Mouse (Mus musculus): ENCODE measurements around the gene Fancd2.

Fancd2 gene

GRCm38 (mm10) chr6:113523420-113523819 is 8.1 kb upstream of the Fancd2 start:
- in situ Hi-C loops (cut with MseI, MboI) = no loop called here

- in situ Hi-C loops (cut with MseI, MboI) = no loop called here
Observed at GRCm38 (mm10) chr6:113531840-113532404, 440 bp downstream of the Fancd2 start.

- in situ Hi-C loops (cut with MseI, MboI) = no loop called here
Observed at GRCm38 (mm10) chr6:113534886-113535285, 3.4 kb downstream of the Fancd2 start.

GRCm38 (mm10) chr6:113541610-113542009 is 10.1 kb downstream of the Fancd2 start:
- in situ Hi-C loops (cut with MseI, MboI) = no loop called here

GRCm38 (mm10) chr6:113543906-113544481 is 12.5 kb downstream of the Fancd2 start:
- in situ Hi-C loops (cut with MseI, MboI) = no loop called here

- in situ Hi-C loops (cut with MseI, MboI) = no loop called here
Observed at GRCm38 (mm10) chr6:113559736-113560135, 28.3 kb downstream of the Fancd2 start.

- in situ Hi-C loops (cut with MseI, MboI) = no loop called here
Observed at GRCm38 (mm10) chr6:113564557-113564956, 33.1 kb downstream of the Fancd2 start.

- in situ Hi-C loops (cut with MseI, MboI) = no loop called here
Observed at GRCm38 (mm10) chr6:113576044-113576443, 44.6 kb downstream of the Fancd2 start.

GRCm38 (mm10) chr6:113579306-113579705 is 47.8 kb downstream of the Fancd2 start:
- in situ Hi-C loops (cut with MseI, MboI) = no loop called here

GRCm38 (mm10) chr6:113583023-113583422 is 51.5 kb downstream of the Fancd2 start:
- in situ Hi-C loops (cut with MseI, MboI) = no loop called here

GRCm38 (mm10) chr6:113585065-113585464 is 53.6 kb downstream of the Fancd2 start:
- in situ Hi-C loops (cut with MseI, MboI) = no loop called here

- in situ Hi-C loops (cut with MseI, MboI) = no loop called here
Observed at GRCm38 (mm10) chr6:113586466-113587183, 55.1 kb downstream of the Fancd2 start.

- in situ Hi-C loops (cut with MseI, MboI) = no loop called here
Observed at GRCm38 (mm10) chr6:113592637-113593036, 61.2 kb downstream of the Fancd2 start.

- in situ Hi-C loops (cut with MseI, MboI) = no loop called here
Observed at GRCm38 (mm10) chr6:113597945-113598344, 66.5 kb downstream of the Fancd2 start.

GRCm38 (mm10) chr6:113599833-113600232 is 68.4 kb downstream of the Fancd2 start:
- in situ Hi-C loops (cut with MseI, MboI) = no loop called here

- in situ Hi-C loops (cut with MseI, MboI) = no loop called here
Observed at GRCm38 (mm10) chr6:113600543-113601139, 69.2 kb downstream of the Fancd2 start, which contains the start of gene Fancd2os. Gene Fancd2os (minus strand): TSS chr6:113600715.

GRCm38 (mm10) chr6:113602821-113603220 is 71.3 kb downstream of the Fancd2 start:
- in situ Hi-C loops (cut with MseI, MboI) = no loop called here

- in situ Hi-C loops (cut with MseI, MboI) = no loop called here
Observed at GRCm38 (mm10) chr6:113603993-113604392, 72.5 kb downstream of the Fancd2 start.

- in situ Hi-C loops (cut with MseI, MboI) = no loop called here
Observed at GRCm38 (mm10) chr6:113604432-113605223, 73.1 kb downstream of the Fancd2 start, which contains the start of gene Brk1. Gene Brk1 (plus strand): TSS chr6:113604772.

- in situ Hi-C loops (cut with MseI, MboI) = no loop called here
Observed at GRCm38 (mm10) chr6:113605224-113605545, 73.7 kb downstream of the Fancd2 start.

GRCm38 (mm10) chr6:113608871-113609270 is 77.4 kb downstream of the Fancd2 start:
- in situ Hi-C loops (cut with MseI, MboI) = no loop called here

- in situ Hi-C loops (cut with MseI, MboI) = no loop called here
Observed at GRCm38 (mm10) chr6:113609293-113609692, 77.8 kb downstream of the Fancd2 start.

All from mouse trophoblast stem cell (cell line).